Mouse (Mus musculus) intestine, embryonic 15.5 days (tissue): ENCODE data around the gene Synpo2l. TPM values are rescaled to one million over a fixed set of nuclear protein-coding genes. Genes with fewer than 3 reads are reported as not detected.

Experiments
- ATAC-seq: fragments of 200-750 bp; cut with Nextera tagmentation; 2 replicates; pipeline ENCODE4 v1.8.0; 2017; ENCODE audit warnings: moderate TSS enrichment, moderate library complexity
- H3K27ac ChIP-seq: fragments of 300-500 bp; sonication (generic); 2 replicates; pipeline ENCODE4 v1.5.1; 2015; ENCODE audit warnings: mild to moderate bottlenecking, inconsistent platforms
- H3K27me3 ChIP-seq: fragments of 300-500 bp; sonication (generic); replicated peaks from 2 replicates; pipeline ENCODE4 v1.6.1; 2015; ENCODE audit warnings: inconsistent platforms
- H3K36me3 ChIP-seq: fragments of 300-500 bp; sonication (generic); 2 replicates; pipeline ENCODE4 v1.6.1; 2015; ENCODE audit warnings: inconsistent platforms
- H3K4me1 ChIP-seq: fragments of 300-500 bp; sonication (generic); replicated peaks from 2 replicates; pipeline ENCODE4 v1.6.1; 2015; ENCODE audit warnings: inconsistent platforms
- H3K4me2 ChIP-seq: fragments of 300-500 bp; sonication (generic); replicated peaks from 2 replicates; pipeline ENCODE4 v1.6.1; 2015; ENCODE audit warnings: mild to moderate bottlenecking, inconsistent platforms
- H3K4me3 ChIP-seq: fragments of 300-500 bp; sonication (generic); replicated peaks from 2 replicates; pipeline ENCODE4 v1.5.1; 2015; ENCODE audit warnings: inconsistent platforms
- H3K9ac ChIP-seq: fragments of 300-500 bp; sonication (generic); 2 replicates; pipeline ENCODE4 v1.6.1; 2015; ENCODE audit warnings: inconsistent platforms
- H3K9me3 ChIP-seq: fragments of 300-500 bp; sonication (generic); 2 replicates; pipeline ENCODE4 v1.6.1; 2016; ENCODE audit warnings: inconsistent platforms
- WGBS: fragments of 180-500 bp; shearing (Covaris S2); methylation state at CpG from one replicate; pipeline ENCODE4 v1.1.7; 2015; 5-methylcytosine and 5-hydroxymethylcytosine counted together
- polyA plus RNA-seq: library from polyadenylated mRNA; unstranded; fragments of >200 nt; fragmentation: Nextera tagmentation; extraction: Ambion mirVana; gene quantifications from 2 replicates; pipeline ENCODE4 v1.2.1, GENCODE M21; 2015

The Synpo2l gene
- polyA plus RNA-seq, 1 experiment from 2014 or later: 0.52 TPM

DNA sequence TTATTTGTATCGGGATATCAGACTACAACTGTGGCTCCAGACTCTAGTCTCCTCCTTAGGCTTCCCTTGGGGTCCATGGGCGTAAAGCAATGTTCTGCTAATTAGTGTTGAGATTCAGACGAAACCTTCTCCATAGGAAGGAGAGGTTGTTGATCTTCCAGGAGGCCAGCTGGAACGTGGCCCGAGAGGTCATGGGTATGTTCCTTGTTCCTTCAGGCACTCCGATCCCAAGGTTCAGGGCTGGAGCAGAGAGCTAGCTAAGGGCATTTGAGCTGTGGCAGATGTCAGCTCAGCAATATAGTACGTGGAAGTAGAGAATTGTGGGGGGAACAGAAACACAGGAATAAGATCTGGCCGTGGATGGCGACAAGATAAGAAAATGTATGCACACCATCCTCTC is 12.4 kb downstream of the Synpo2l start:
- Histone ChIP-seq H3K27ac (no peak overlapping the region), H3K27me3 (0 out of 2 replicates have a peak, but pooled peaks cover 2% of the 10 kb centered on the region), H3K9me3 (no peaks in the 10 kb centered on the region), H3K4me3 (no peak overlapping the region), H3K9ac (no peak overlapping the region), H3K36me3 (no peaks in the 10 kb centered on the region), H3K4me2 (no peak overlapping the region), H3K4me1 (peaks cover 5% of the 10 kb centered on the region; the same call in 1 of the 2 replicates)
- ATAC-seq: no peak
- 78% methylated on average over 9 of the region's 9 CpGs for WGBS

DNA sequence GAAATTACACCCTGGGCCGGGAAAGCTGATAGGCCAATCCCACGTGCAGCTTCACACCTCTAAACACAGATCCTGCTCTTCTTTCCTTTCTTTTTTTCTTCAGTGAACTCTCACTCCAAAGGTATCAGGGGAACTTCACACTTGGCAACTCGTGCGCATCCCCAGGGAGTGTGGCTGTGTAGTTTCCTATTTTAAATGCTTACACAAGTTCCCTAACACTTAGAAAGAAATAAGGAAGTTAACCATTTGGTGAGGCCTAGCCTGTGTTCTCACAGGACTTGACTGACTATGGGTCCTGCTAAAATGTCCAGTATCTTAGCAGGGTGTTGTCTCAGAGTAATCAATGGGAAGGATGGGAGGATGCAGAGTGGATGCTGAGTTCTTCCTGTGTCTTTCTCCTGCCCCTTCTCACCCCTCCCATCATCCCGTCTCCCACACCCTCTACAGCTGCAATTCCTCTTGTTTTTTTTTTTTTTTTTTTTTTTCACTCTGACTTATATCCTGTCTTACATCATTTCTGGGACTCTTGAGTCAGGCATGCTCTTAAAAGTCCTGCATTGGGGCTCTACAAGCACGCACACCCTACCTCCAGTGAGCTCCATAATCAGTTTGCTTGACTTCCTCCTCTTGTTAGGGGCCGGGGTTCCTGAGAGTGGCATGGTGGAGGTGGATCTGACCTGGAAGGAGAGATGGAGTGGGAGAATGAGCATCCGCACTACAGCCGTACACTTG is 13.3 kb downstream of the Synpo2l start:
- Histone ChIP-seq H3K27me3 (0 out of 2 replicates have a peak, but pooled peaks cover 2% of the 10 kb centered on the region), H3K27ac (no peak overlapping the region), H3K36me3 (no peaks in the 10 kb centered on the region), H3K4me1 (no peaks in the 10 kb centered on the region), H3K9me3 (no peaks in the 10 kb centered on the region), H3K9ac (no peak overlapping the region), H3K4me3 (no peak overlapping the region), H3K4me2 (no peak overlapping the region)
- 72% methylated on average over 9 of the region's 9 CpGs for WGBS
- no peak for ATAC-seq

DNA sequence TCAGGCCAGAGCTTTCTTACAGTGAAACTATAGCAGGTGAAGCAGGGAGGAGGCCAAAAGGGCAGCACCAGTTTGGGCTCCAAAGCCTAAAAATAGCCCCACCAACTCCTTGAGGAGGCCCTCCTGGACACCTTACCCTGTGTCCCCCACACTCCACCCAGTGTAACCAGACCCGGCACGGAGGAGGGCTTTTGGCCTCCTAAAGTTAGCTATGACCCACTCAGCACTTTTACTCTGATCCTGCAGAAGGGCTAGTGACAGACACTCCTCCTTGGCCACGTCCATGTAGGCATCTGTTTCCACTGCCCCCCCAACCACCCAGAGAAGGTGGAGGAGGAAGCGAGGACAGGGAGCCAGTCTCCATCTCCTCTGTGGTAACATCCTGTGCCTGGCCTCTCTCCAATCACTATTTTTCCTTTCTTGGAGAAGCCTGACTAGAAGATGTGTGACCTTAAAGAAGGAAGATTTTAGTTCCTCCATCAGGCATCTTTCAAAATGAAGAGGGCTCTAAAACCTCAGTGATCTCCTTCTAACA is 16.4 kb downstream of the Synpo2l start:
- no peak overlapping the region for H3K4me2 ChIP-seq
- no peaks in the 10 kb centered on the region for H3K4me1 ChIP-seq
- no peak overlapping the region for H3K9ac ChIP-seq
- no peaks in the 10 kb centered on the region for H3K9me3 ChIP-seq
- H3K36me3 ChIP-seq: no peaks in the 10 kb centered on the region
- H3K4me3 ChIP-seq: no peak overlapping the region
- no peak overlapping the region for H3K27ac ChIP-seq
- ATAC-seq: no peak
- H3K27me3 ChIP-seq: 0 out of 2 replicates have a peak, but pooled peaks cover 2% of the 10 kb centered on the region
- 60% methylated on average over 4 of the region's 4 CpGs for WGBS

DNA sequence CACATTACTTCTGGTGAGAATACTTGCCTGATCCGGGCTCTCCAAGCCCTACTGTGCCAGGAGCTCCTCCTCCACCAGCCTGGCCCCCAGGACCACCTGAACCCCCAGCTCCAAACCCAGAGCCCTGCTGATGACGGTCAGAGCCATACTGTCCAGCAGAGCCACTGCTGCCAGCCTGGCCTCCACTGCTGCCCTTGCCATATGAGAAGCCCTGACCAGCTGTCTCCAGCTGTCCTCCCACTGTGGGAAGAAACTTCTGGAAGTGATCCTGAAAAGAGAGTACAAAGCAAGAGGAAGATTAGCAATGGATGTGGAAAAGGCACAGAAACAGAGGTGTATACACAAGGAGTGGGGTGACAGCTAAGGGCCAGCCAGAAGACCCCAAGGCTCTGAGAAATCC is 17.2 kb downstream of the Synpo2l start:
- Histone ChIP-seq H3K27ac (no peak overlapping the region), H3K4me2 (no peak overlapping the region), H3K9ac (no peak overlapping the region), H3K27me3 (0 out of 2 replicates have a peak, but pooled peaks cover 2% of the 10 kb centered on the region), H3K4me3 (no peak overlapping the region), H3K36me3 (no peaks in the 10 kb centered on the region), H3K4me1 (no peaks in the 10 kb centered on the region), H3K9me3 (no peaks in the 10 kb centered on the region)
- WGBS: 63% methylated on average over 2 of the region's 2 CpGs
- no peak for ATAC-seq

DNA sequence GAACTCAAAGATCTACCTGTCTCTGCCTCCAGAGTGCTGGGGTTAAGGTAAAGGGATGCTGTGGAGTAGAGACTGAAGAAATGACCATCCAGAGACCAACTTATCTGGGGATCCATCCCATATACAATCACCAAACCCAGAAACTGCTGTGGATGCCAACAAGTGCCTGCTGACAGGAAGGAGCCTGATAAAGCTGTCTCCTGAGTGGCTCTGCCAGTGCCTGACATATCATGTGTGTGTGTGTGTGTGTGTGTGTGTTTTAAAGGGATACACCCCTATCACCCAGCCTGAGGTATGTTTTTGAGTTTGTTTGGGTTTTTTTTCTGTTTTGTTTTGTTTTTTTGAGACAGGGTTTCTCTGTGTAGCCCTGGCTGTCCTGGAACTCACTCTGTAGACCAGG is 21.8 kb downstream of the Synpo2l start:
- ATAC-seq: no peak
- Histone ChIP-seq H3K27me3 (no peaks in the 10 kb centered on the region), H3K4me2 (no peak overlapping the region), H3K36me3 (no peaks in the 10 kb centered on the region), H3K4me3 (no peak overlapping the region), H3K4me1 (no peaks in the 10 kb centered on the region), H3K9ac (no peak overlapping the region), H3K9me3 (no peaks in the 10 kb centered on the region), H3K27ac (no peak overlapping the region)

DNA sequence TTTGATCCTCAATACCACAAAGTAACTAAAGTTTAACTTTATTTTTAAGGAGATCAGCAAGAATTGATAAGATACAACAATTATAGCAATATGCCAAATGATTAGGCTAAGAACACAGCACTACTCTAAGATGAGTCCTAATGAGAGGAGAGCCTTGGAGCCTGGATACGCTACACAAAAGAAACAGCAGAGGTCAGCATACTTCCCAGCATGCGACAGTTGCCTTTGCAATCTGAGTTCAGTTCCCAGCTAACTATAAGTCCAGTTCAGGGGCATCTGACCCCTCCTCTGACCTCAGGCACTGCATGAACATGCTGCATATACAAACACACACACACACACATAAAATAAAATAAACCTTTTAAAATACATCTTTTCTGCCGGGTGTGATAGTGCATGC is 22.6 kb downstream of the Synpo2l start:
- Histone ChIP-seq H3K9me3 (no peaks in the 10 kb centered on the region), H3K36me3 (no peaks in the 10 kb centered on the region), H3K27me3 (no peaks in the 10 kb centered on the region), H3K4me3 (no peak overlapping the region), H3K4me2 (no peak overlapping the region), H3K27ac (no peak overlapping the region), H3K9ac (no peak overlapping the region), H3K4me1 (no peaks in the 10 kb centered on the region)
- ATAC-seq: no peak
- 41% methylated on average over 3 of the region's 3 CpGs for WGBS

DNA sequence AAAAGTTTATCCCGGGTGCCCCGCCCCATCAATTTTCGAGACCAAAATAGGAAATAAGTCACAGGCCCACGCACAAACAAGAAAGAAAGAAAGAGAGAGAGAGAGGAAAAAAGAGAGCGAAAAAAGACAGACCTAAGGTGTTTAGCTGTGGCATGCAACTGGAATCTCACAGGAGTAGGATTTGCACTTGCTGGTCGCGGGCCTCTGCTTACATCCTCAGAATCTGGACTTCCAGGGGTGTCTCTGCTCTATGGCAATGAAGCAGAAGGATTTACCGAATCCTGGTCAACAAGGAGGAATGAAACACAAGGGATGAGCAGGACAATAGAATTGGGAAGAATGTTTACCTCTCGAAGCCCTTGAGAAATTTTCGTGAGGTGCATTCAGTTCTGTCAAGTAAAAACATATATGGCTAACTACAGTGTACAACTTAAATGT is 26.7 kb downstream of the Synpo2l start:
- Histone ChIP-seq H3K4me3 (peak overlapping the region; percentile 78), H3K4me2 (peak overlapping the region; percentile 71), H3K36me3 (no peaks in the 10 kb centered on the region), H3K9me3 (no peaks in the 10 kb centered on the region), H3K27me3 (no peaks in the 10 kb centered on the region), H3K4me1 (0 out of 2 replicates have a peak, but pooled peaks cover 2% of the 10 kb centered on the region), H3K9ac (peak overlapping the region; percentile 85), H3K27ac (peak overlapping the region; percentile 95)
- 15% methylated on average over 10 of the region's 10 CpGs for WGBS
- ATAC-seq: no peak; the same call in 1 of the 2 replicates

DNA sequence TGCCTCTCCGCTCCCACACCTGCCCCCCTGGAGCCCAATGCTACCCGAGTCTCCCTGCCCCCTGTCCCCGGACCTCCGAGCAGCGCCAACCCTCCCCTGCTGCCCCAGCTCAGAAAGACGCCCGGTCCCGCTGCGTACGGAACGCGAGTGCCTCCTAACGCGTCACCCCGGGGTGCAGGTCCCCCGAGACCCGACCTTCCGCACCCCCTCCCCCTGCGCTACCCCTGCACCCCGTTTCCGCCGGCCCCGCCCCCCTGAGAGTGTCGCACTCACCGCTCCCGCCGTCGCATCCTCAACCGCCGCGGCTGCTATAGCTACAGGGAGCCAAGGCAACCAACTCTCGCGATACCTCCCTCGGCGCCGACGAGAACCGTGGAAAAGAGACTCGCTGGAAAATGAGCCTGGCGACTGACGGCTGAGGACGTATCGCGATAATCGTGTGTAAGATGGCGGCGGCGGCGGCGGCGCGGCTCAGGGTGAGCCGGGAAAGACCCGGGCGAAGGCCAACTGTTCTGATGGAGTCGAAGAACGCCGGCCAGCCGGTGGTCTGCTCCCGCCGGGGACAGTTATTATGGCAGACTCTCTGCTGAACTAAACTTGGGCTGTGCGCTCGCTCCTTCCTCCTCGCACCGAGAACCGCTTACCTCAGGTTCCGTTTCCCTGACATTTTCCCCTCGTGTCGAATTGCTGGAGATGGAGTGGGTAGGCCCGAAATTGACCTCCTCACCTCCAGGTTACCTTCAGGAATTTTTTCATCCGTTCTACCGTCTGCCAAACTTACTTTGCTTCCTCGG is 27.3 kb downstream of the Synpo2l start, which contains the start of gene Usp54:
Gene Usp54 (minus strand): TSS at position 420 of the 794 bp plus-strand sequence.
- ATAC-seq: peak; percentile 98

DNA sequence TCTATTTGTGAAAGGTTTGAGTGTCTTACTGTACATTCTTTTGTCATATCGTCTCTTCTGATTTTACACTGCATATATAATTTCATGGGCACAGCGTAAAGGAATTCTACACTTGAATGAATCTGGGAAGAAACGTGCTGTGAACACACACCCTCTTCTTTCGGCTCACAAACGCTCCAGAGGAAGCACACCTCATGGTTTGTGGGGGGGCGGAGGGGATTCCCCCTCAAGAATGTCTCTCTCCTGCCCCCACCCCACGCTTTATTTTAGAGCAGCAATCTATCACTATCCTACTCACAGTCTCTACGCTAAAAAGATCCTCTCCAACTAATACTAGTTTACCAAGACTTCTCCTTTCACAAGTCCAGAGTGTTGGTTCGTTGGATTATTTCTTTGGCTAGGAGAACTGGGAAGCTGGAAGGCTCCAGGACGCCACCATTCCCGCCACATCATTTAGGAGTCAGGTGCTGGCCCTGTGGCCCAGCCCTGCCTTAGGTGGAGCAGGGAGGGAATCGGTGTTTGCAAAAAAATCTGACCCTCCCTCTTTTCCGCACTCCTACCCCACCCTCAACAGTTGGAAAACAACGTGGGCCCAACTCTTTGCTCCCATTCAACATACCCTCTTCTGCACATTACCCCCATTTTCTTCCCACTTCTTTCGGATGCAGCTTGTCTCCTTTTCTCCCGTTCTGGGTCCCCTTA is 28.1 kb downstream of the Synpo2l start:
- no peaks in the 10 kb centered on the region for H3K9me3 ChIP-seq
- peak overlapping the region; percentile 78 for H3K4me3 ChIP-seq
- peak overlapping the region; percentile 85 for H3K9ac ChIP-seq
- peak; percentile 66 for ATAC-seq
- no peaks in the 10 kb centered on the region for H3K27me3 ChIP-seq
- 3% methylated on average over 16 of the region's 16 CpGs for WGBS
- 0 out of 2 replicates have a peak, but pooled peaks cover 2% of the 10 kb centered on the region for H3K4me1 ChIP-seq
- no peaks in the 10 kb centered on the region for H3K36me3 ChIP-seq
- peak overlapping the region; percentile 87 for H3K4me2 ChIP-seq
- H3K27ac ChIP-seq: peak overlapping the region; percentile 95

More for the DNA sequence above, 27.3 kb downstream of the Synpo2l start, which contains the start of gene Usp54:
- Histone ChIP-seq H3K4me2 (peak within 1 kb of the TSS; percentile 87), H3K4me1 (0 out of 2 replicates have a peak, but pooled peaks cover 2% of the 10 kb centered on the region), H3K9me3 (no peaks in the 10 kb centered on the region), H3K9ac (peak within 1 kb of the TSS; percentile 85), H3K36me3 (no peaks in the 10 kb centered on the region), H3K4me3 (peak within 1 kb of the TSS; percentile 78), H3K27me3 (no peaks in the 10 kb centered on the region), H3K27ac (peak within 1 kb of the TSS; percentile 95)
- WGBS: 0% methylated on average over 73 of the region's 73 CpGs

DNA sequence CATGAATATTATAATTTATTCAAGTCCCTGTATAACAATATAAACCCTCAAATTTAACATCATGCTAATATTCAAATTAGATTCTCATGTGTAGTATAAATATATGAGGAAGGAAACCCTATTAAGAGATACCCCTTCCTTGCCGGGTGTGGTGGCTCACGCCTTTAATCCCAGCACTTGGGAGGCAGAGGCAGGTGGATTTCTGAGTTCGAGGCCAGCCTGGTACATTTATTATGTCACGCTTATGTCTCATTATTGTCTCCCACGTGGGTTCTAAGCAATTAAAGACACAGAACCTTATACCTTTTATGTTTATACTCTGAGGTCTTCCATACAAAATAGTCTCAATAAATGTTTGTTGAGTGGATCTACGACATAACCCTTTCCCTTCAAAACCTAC is 29.5 kb downstream of the Synpo2l start:
- H3K36me3 ChIP-seq: no peaks in the 10 kb centered on the region
- no peaks in the 10 kb centered on the region for H3K27me3 ChIP-seq
- H3K4me3 ChIP-seq: no peak overlapping the region
- no peak for ATAC-seq
- no peak overlapping the region for H3K27ac ChIP-seq
- H3K4me1 ChIP-seq: 0 out of 2 replicates have a peak, but pooled peaks cover 2% of the 10 kb centered on the region
- H3K4me2 ChIP-seq: no peak overlapping the region
- H3K9ac ChIP-seq: no peak overlapping the region
- 84% methylated on average over 6 of the region's 6 CpGs for WGBS
- H3K9me3 ChIP-seq: no peaks in the 10 kb centered on the region

DNA sequence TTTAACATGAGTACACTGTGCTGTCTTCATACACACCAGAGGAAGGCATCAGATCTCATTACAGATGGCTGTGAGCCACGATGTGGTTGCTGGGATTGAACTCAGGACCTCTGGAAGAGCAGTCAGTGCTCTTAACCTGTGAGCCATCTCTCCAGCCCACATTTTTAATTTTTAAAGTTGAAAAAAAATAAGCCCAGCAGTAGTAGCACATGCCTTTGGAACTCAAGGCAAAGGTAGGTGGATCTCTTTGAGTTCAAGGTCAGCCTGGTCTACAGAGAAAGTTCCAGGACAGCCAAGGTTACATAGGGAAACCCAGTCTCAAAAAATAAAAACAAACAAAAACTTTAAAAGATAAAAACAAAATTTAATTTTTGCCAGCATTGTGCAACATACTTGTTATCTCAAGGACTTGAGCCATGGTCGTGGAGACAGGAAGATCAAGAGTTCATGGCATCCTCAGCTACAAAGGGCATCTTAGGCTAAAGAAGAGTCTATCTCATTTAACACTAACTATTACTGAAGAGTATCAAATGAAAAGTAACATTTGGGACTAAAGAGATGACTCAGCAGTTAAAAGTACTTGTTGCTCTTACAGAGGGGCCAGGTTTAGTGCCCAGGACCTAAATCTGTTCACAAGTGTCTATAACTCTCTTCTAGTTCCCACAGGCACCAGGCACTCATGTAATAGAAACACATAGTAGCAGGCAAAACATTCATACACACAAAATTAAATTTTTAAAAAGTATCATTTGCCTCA is 30.2 kb downstream of the Synpo2l start:
- 74% methylated on average over 2 of the region's 2 CpGs for WGBS
- ATAC-seq: no peak
- H3K4me1 ChIP-seq: 0 out of 2 replicates have a peak, but pooled peaks cover 2% of the 10 kb centered on the region
- no peak overlapping the region for H3K4me2 ChIP-seq
- H3K4me3 ChIP-seq: no peak overlapping the region
- no peaks in the 10 kb centered on the region for H3K27me3 ChIP-seq
- H3K27ac ChIP-seq: no peak overlapping the region
- H3K9me3 ChIP-seq: no peaks in the 10 kb centered on the region
- H3K36me3 ChIP-seq: no peaks in the 10 kb centered on the region
- H3K9ac ChIP-seq: no peak overlapping the region
